Mouse (Mus musculus) MEL (cell line): ENCODE measurements at regions not wholly inside any gene's neighbourhood (a gene's known extent, or its start where the extent isn't known, plus 50 kb on each side); places are given as distances from the start of the nearest gene placed in this dataset.

Experiments
- DNase-seq: peaks from one replicate; pipeline ENCODE4 v3.0.0; 2011; ENCODE audit warnings: low read depth, low spot score
- H3K27ac ChIP-seq: 2 replicates; pipeline ENCODE4 v1.5.1; 2012; ENCODE audit warnings: low read depth, mild to moderate bottlenecking, control low read depth, low read length, moderate library complexity; ENCODE audit not compliant: control insufficient read depth
- H3K27me3 ChIP-seq, 2 experiments: fragments of 150-350 bp in 1 of 2; sonication (generic) in 1 of 2; 2 replicates each; pipeline ENCODE4 v1.6.1; 2012; ENCODE audit warnings: low read length in 2 of 2, mild to moderate bottlenecking in 2 of 2, improper control_type of control experiment in 1 of 2, moderate library complexity in 1 of 2; ENCODE audit not compliant: insufficient read depth in 2 of 2, control insufficient read depth in 1 of 2
- H3K36me3 ChIP-seq, 2 experiments: 2 replicates each; pipeline ENCODE4 v1.6.1; 2012 to 2014; ENCODE audit warnings: low read length in 2 of 2, improper control_type of control experiment in 1 of 2, inconsistent platforms in 1 of 2, mild to moderate bottlenecking in 1 of 2; ENCODE audit not compliant: insufficient read depth in 2 of 2, control insufficient read depth in 1 of 2
- H3K4me1 ChIP-seq, 2 experiments: fragments of 150-350 bp in 1 of 2; sonication (generic) in 1 of 2; 2 replicates each; pipeline ENCODE4 v1.6.1; 2012; ENCODE audit warnings: low read length in 2 of 2, improper control_type of control experiment in 1 of 2, mild to moderate bottlenecking in 1 of 2; ENCODE audit not compliant: insufficient read depth in 2 of 2, control insufficient read depth in 1 of 2
- H3K4me3 ChIP-seq, 2 experiments: fragments of 150-350 bp in 1 of 2; sonication (generic) in 1 of 2; 2 replicates each; pipeline ENCODE4 v1.5.1; 2012; ENCODE audit warnings: low read depth in 2 of 2, low read length in 2 of 2, mild to moderate bottlenecking in 2 of 2, moderate library complexity in 2 of 2, control low read depth in 1 of 2, improper control_type of control experiment in 1 of 2; ENCODE audit not compliant: control insufficient read depth in 1 of 2, insufficient read depth in 1 of 2
- H3K79me2 ChIP-seq: 2 replicates; pipeline ENCODE4 v1.6.1; 2012; ENCODE audit warnings: mild to moderate bottlenecking, low read length, moderate library complexity; ENCODE audit not compliant: control insufficient read depth, poor library complexity, insufficient read depth
- H3K9ac ChIP-seq: 2 replicates; pipeline ENCODE4 v1.6.1; 2012; ENCODE audit warnings: low read depth, mild to moderate bottlenecking, control low read depth, low read length, moderate library complexity; ENCODE audit not compliant: control insufficient read depth, poor library complexity, severe bottlenecking
- H3K9me3 ChIP-seq: fragments of 150-350 bp; sonication (generic); replicated peaks from 2 replicates; pipeline ENCODE4 v1.6.1; 2012; ENCODE audit warnings: mild to moderate bottlenecking, low read length, improper control_type of control experiment, moderate library complexity; ENCODE audit not compliant: insufficient read depth
- CHD1 ChIP-seq: IDR thresholded peaks from 2 replicates; pipeline ENCODE4 v1.6.1; 2012; ENCODE audit warnings: low read depth, mild to moderate bottlenecking, inconsistent platforms, low read length, improper control_type of control experiment
- CHD2 ChIP-seq: IDR thresholded peaks from 2 replicates; pipeline ENCODE4 v1.6.1; 2011; ENCODE audit warnings: low read length, improper control_type of control experiment
- CTCF ChIP-seq, 3 experiments: IDR thresholded peaks in 2 of 3; conservative IDR thresholded peaks in 1 of 3; 2 replicates each; pipeline ENCODE4 v1.5.1; 2011 to 2012; ENCODE audit warnings: low read length in 3 of 3, low read depth in 2 of 3, mild to moderate bottlenecking in 2 of 3, improper control_type of control experiment in 1 of 3, inconsistent platforms in 1 of 3, mixed read lengths in 1 of 3, moderate library complexity in 1 of 3; ENCODE audit not compliant: control insufficient read depth in 1 of 3, insufficient read depth in 1 of 3, poor library complexity in 1 of 3, severe bottlenecking in 1 of 3
- ELF1 ChIP-seq: IDR thresholded peaks from 2 replicates; pipeline ENCODE4 v1.6.1; 2014; ENCODE audit warnings: low read depth, mild to moderate bottlenecking, inconsistent platforms, low read length, improper control_type of control experiment, moderate library complexity
- EP300 ChIP-seq, 2 experiments: IDR thresholded peaks; 2 replicates each; pipeline ENCODE4 v1.6.1; 2011; ENCODE audit warnings: improper control_type of control experiment in 2 of 2, low read length in 2 of 2, low read depth in 1 of 2, mild to moderate bottlenecking in 1 of 2
- ETS1 ChIP-seq: IDR thresholded peaks from 2 replicates; pipeline ENCODE4 v1.6.1; 2012; ENCODE audit warnings: low read depth, mild to moderate bottlenecking, inconsistent platforms, low read length, improper control_type of control experiment, moderate library complexity
- GATA1 ChIP-seq: IDR thresholded peaks from 2 replicates; pipeline ENCODE4 v1.6.1; 2011; ENCODE audit warnings: low read depth, low read length, improper control_type of control experiment
- HCFC1 ChIP-seq: IDR thresholded peaks from 2 replicates; pipeline ENCODE4 v1.6.1; 2012; ENCODE audit warnings: low read depth, mild to moderate bottlenecking, inconsistent platforms, low read length, improper control_type of control experiment, moderate library complexity
- JUND ChIP-seq: IDR thresholded peaks from 2 replicates; pipeline ENCODE4 v1.6.1; 2011; ENCODE audit warnings: low read depth, mild to moderate bottlenecking, improper control_type of control experiment, low read length
- KAT2A ChIP-seq: conservative IDR thresholded peaks from 2 replicates; pipeline ENCODE4 v1.6.1; 2012; ENCODE audit warnings: low read depth, low read length, improper control_type of control experiment, inconsistent platforms
- MAFK ChIP-seq: IDR thresholded peaks from 2 replicates; pipeline ENCODE4 v1.6.1; 2011; ENCODE audit warnings: low read depth, mild to moderate bottlenecking, low read length, improper control_type of control experiment, borderline replicate concordance
- MAX ChIP-seq: IDR thresholded peaks from 2 replicates; pipeline ENCODE4 v1.6.1; 2011; ENCODE audit warnings: low read length, improper control_type of control experiment
- MAZ ChIP-seq: IDR thresholded peaks from 2 replicates; pipeline ENCODE4 v1.6.1; 2012; ENCODE audit warnings: low read depth, mild to moderate bottlenecking, inconsistent platforms, low read length, improper control_type of control experiment
- MEF2A ChIP-seq: IDR thresholded peaks from 2 replicates; pipeline ENCODE4 v1.6.1; 2014; ENCODE audit warnings: low read depth, mild to moderate bottlenecking, inconsistent platforms, low read length, improper control_type of control experiment; ENCODE audit not compliant: poor library complexity, insufficient replicate concordance, severe bottlenecking; ENCODE audit errors: extremely low read depth
- NELFE ChIP-seq: IDR thresholded peaks from 2 replicates; pipeline ENCODE4 v1.6.1; 2011; ENCODE audit warnings: low read depth, low read length, improper control_type of control experiment
- NRF1 ChIP-seq: IDR thresholded peaks from 2 replicates; pipeline ENCODE4 v1.6.1; 2014; ENCODE audit warnings: low read depth, mild to moderate bottlenecking, inconsistent platforms, low read length, improper control_type of control experiment, moderate library complexity; ENCODE audit not compliant: poor library complexity, insufficient read depth, severe bottlenecking
- POLR2A ChIP-seq, 2 experiments: IDR thresholded peaks; 2 replicates each; pipeline ENCODE4 v1.6.1; 2011 to 2012; ENCODE audit warnings: low read length in 2 of 2, mild to moderate bottlenecking in 2 of 2, control low read depth in 1 of 2, improper control_type of control experiment in 1 of 2, low read depth in 1 of 2, moderate library complexity in 1 of 2; ENCODE audit not compliant: control insufficient read depth in 1 of 2, insufficient read depth in 1 of 2, poor library complexity in 1 of 2
- POLR2AphosphoS2 ChIP-seq: IDR thresholded peaks from 2 replicates; pipeline ENCODE4 v1.6.1; 2011; ENCODE audit warnings: low read length, improper control_type of control experiment
- POLR2AphosphoS5 ChIP-seq: IDR thresholded peaks from 2 replicates; pipeline ENCODE4 v1.6.1; 2012; ENCODE audit warnings: low read depth, borderline replicate concordance, mild to moderate bottlenecking, inconsistent platforms, low read length, moderate library complexity, mixed read lengths
- RAD21 ChIP-seq: IDR thresholded peaks from 2 replicates; pipeline ENCODE4 v1.6.1; 2011; ENCODE audit warnings: mild to moderate bottlenecking, low read depth, low read length, improper control_type of control experiment
- RCOR1 ChIP-seq: IDR thresholded peaks from 2 replicates; pipeline ENCODE4 v1.6.1; 2012; ENCODE audit warnings: low read depth, mild to moderate bottlenecking, inconsistent platforms, low read length, improper control_type of control experiment
- SIN3A ChIP-seq: IDR thresholded peaks from 2 replicates; pipeline ENCODE4 v1.6.1; 2012; ENCODE audit warnings: low read length, improper control_type of control experiment, inconsistent platforms
- TAL1 ChIP-seq: IDR thresholded peaks from 2 replicates; pipeline ENCODE4 v1.6.1; 2012; ENCODE audit warnings: mild to moderate bottlenecking, inconsistent platforms, low read length, moderate library complexity, mixed read lengths
- TCF12 ChIP-seq: IDR thresholded peaks from 2 replicates; pipeline ENCODE4 v1.6.1; 2014; ENCODE audit warnings: low read depth, mild to moderate bottlenecking, inconsistent platforms, low read length, improper control_type of control experiment, moderate library complexity
- UBTF ChIP-seq: IDR thresholded peaks from 2 replicates; pipeline ENCODE4 v1.6.1; 2012; ENCODE audit warnings: low read depth, mild to moderate bottlenecking, inconsistent platforms, low read length, improper control_type of control experiment, moderate library complexity, borderline replicate concordance; ENCODE audit not compliant: insufficient read depth
- USF1 ChIP-seq: IDR thresholded peaks from 2 replicates; pipeline ENCODE4 v1.6.1; 2014; ENCODE audit warnings: low read depth, mild to moderate bottlenecking, inconsistent platforms, low read length, improper control_type of control experiment, moderate library complexity
- USF2 ChIP-seq, 2 experiments: IDR thresholded peaks; 2 replicates each; pipeline ENCODE4 v1.6.1; 2011 to 2012; ENCODE audit warnings: improper control_type of control experiment in 2 of 2, low read length in 2 of 2, borderline replicate concordance in 1 of 2, inconsistent platforms in 1 of 2, low read depth in 1 of 2, mild to moderate bottlenecking in 1 of 2; ENCODE audit not compliant: insufficient read depth in 1 of 2
- ZC3H11A ChIP-seq: IDR thresholded peaks from 2 replicates; pipeline ENCODE4 v1.6.1; 2012; ENCODE audit warnings: low read depth, mild to moderate bottlenecking, inconsistent platforms, low read length, improper control_type of control experiment
- ZMIZ1 ChIP-seq: IDR thresholded peaks from 2 replicates; pipeline ENCODE4 v1.6.1; 2012; ENCODE audit warnings: low read depth, mild to moderate bottlenecking, inconsistent platforms, low read length, improper control_type of control experiment, moderate library complexity
- ZNF384 ChIP-seq: IDR thresholded peaks from 2 replicates; pipeline ENCODE4 v1.6.1; 2012; ENCODE audit warnings: low read depth, mild to moderate bottlenecking, inconsistent platforms, low read length, improper control_type of control experiment

- Histone ChIP-seq H3K9me3 (no peaks in the 10 kb centered on the region), H3K27ac (peak overlapping the region; percentile 28)
These were observed 314.2 kb downstream of the Sox9 start for GRCm38 (mm10) chr11:113096209-113096608.

GRCm38 (mm10) chr11:113098360-113098759, 316.3 kb downstream of the Sox9 start:
- Histone ChIP-seq H3K4me1 (peaks cover 10 to 11% of the 10 kb centered on the region in 2 experiments; a peak in 3 of 4 replicates), H3K9ac (no peak overlapping the region), H3K36me3 (no peaks in the 10 kb centered on the region; a peak in 1 of 4 replicates), H3K27me3 (no peaks in the 10 kb centered on the region), H3K4me3 (no peak overlapping the region), H3K9me3 (no peaks in the 10 kb centered on the region), H3K27ac (no peak overlapping the region), H3K79me2 (no peaks in the 10 kb centered on the region)
- 0 out of 2 replicates have a peak, but pooled peaks have one; percentile 11 for TF ChIP-seq MAX
- no peak for TF ChIP-seq CTCF (IDR thresholded peaks at IDR 0.05 in 2 of 3, conservative IDR thresholded peaks at IDR 0.05 in 1 of 3; ENCODE audit: control insufficient read depth in 1 of 3, insufficient read depth in 1 of 3, low read depth in 2 of 3, low read length in 3 of 3, poor library complexity in 1 of 3, severe bottlenecking in 1 of 3)
- no peak for DNase-seq

More at GRCm38 (mm10) chr11:113096209-113096608, 314.2 kb downstream of the Sox9 start:
- Histone ChIP-seq H3K27me3 (no peaks in the 10 kb centered on the region), H3K79me2 (no peaks in the 10 kb centered on the region), H3K4me1 (peaks cover 10 to 11% of the 10 kb centered on the region in 2 experiments; a peak in 3 of 4 replicates), H3K9ac (peak overlapping the region; percentile 53), H3K36me3 (no peaks in the 10 kb centered on the region; a peak in 1 of 4 replicates), H3K4me3 (peak overlapping the region; percentile 29 to 58; a peak in 3 of 4 replicates)
- peak; percentile 38; the same call in 1 of the 2 replicates for TF ChIP-seq GATA1
- TF ChIP-seq TCF12 = peak; percentile 63
- TF ChIP-seq ZC3H11A = no peak
- peak in 1 of 2 experiments; percentile 59; a peak in 2 of 4 replicates for TF ChIP-seq EP300 (IDR thresholded peaks at IDR 0.05; ENCODE audit: low read depth in 1 of 2, low read length in 2 of 2)
- TF ChIP-seq USF1 = no peak
- TF ChIP-seq ETS1 = peak; percentile 66
- peak; percentile 29; the same call in 1 of the 2 replicates for TF ChIP-seq NELFE
- no peak for TF ChIP-seq RAD21
- no peak for TF ChIP-seq CHD1
- TF ChIP-seq TAL1 = no peak
- TF ChIP-seq HCFC1 = no peak
- no peak for TF ChIP-seq MAZ
- TF ChIP-seq POLR2A (IDR thresholded peaks at IDR 0.05; ENCODE audit: control insufficient read depth in 1 of 2, insufficient read depth in 1 of 2, low read depth in 1 of 2, low read length in 2 of 2, poor library complexity in 1 of 2) = peak in 1 of 2 experiments; percentile 33; a peak in 1 of 4 replicates
- TF ChIP-seq NRF1 = no peak
- no peak for TF ChIP-seq POLR2AphosphoS2
- no peak for TF ChIP-seq RCOR1
- no peak; the same call in none of the 2 replicates for TF ChIP-seq SIN3A
- TF ChIP-seq CHD2 = no peak
- no peak for TF ChIP-seq KAT2A
- no peak for TF ChIP-seq POLR2AphosphoS5
- TF ChIP-seq MEF2A = no peak
- TF ChIP-seq ELF1 = peak; percentile 97
- no peak for TF ChIP-seq USF2 (IDR thresholded peaks at IDR 0.05; ENCODE audit: borderline replicate concordance in 1 of 2, insufficient read depth in 1 of 2, low read depth in 1 of 2, low read length in 2 of 2)
- peak; percentile 92 for TF ChIP-seq ZNF384
- 0 out of 2 replicates have a peak, but pooled peaks have one; percentile 42 for TF ChIP-seq ZMIZ1
- TF ChIP-seq UBTF = no peak
- TF ChIP-seq CTCF (IDR thresholded peaks at IDR 0.05 in 2 of 3, conservative IDR thresholded peaks at IDR 0.05 in 1 of 3; ENCODE audit: control insufficient read depth in 1 of 3, insufficient read depth in 1 of 3, low read depth in 2 of 3, low read length in 3 of 3, poor library complexity in 1 of 3, severe bottlenecking in 1 of 3) = no peak
- no peak for TF ChIP-seq JUND
- TF ChIP-seq MAFK = no peak
- DNase-seq = peak; percentile 82
